Mouse (Mus musculus): ENCODE measurements at regions not wholly inside any gene's neighbourhood (a gene's known extent, or its start where the extent isn't known, plus 50 kb on each side); places are given as distances from the start of the nearest gene placed in this dataset.
A peak's percentile ranks its signal among the peaks of the same experiment; 100 is the strongest.

GRCm38 (mm10) chr8:9152313-9152925, 462.1 kb upstream of the Arglu1 start:
- ATAC-seq (replicated peaks; ENCODE audit: poor library complexity), result no peak

DNA sequence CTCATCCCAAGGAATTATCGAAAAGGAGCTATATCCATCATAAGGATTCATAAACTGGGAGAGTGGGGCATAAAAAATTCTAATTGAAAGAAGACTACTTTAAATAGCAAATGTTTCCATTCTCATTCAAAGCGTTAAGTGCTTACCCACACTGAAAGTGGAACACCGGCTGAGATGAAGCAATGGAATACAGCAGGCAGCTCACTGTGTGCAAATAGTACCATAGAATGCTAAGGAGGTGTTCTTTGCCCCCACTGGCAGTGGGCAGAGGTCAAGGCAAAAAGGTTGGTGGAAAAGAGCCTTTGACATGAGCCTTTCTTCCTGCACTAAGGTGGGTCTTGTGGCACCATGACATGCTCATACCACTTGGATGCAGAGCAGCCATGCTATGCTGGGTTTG, 454.0 kb upstream of the Arglu1 start:
- no peak for ATAC-seq (replicated peaks; ENCODE audit: poor library complexity)

DNA sequence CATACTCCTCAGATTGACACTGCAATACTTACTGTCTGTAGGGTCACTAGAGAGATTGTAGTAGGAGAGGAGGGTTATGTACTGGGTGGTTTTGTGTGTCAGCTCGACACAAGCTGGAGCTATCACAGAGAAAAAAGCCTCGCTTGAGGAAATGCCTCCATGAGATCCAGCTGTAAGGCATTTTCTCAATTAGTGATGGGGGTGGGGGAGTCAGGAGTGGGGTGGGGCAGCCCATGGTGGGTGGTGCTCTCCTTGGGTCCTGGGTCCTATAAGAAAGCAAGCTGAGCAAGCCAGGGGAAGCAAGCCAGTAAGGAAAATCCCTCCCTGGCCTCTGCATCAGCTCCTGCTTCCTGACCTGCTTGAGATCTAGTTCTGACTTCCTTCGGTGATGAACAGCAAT, 449.5 kb upstream of the Arglu1 start:
- ATAC-seq (replicated peaks; ENCODE audit: poor library complexity), result no peak

- no peak for ATAC-seq (replicated peaks; ENCODE audit: poor library complexity)
Measured at GRCm38 (mm10) chr8:9139059-9139620, 448.8 kb upstream of the Arglu1 start.

GRCm38 (mm10) chr8:9133758-9134157, 443.4 kb upstream of the Arglu1 start:
- ATAC-seq (replicated peaks; ENCODE audit: poor library complexity), result no peak

DNA sequence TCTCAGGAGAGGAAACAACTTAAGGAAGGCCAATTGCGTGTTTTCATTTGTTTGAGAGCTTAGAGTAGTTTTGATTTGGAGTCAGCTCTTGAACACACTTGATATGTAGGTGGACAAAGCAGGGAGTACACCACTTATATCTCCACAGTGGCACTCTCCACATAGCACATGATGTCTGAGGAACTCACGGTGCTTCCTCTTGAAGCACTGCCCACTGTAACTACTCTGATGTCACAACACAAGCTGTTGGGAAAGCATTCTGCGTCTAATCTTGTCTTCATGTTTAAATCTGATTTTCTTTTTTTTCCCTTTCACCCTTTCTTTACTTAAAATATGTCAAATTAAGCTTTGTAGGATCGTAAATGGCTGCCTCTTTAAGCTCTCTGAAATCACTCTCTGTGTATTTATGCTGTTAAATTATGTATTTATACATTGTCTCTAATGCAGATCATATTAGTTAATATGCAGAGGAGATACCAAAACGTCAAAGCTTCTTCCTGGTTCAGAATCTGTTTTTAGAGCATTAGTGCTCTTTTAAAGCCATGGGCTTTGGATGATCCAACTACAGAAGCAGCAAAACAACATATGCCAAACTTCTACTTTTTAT, 442.4 kb upstream of the Arglu1 start:
- no peak for ATAC-seq (replicated peaks; ENCODE audit: poor library complexity)

DNA sequence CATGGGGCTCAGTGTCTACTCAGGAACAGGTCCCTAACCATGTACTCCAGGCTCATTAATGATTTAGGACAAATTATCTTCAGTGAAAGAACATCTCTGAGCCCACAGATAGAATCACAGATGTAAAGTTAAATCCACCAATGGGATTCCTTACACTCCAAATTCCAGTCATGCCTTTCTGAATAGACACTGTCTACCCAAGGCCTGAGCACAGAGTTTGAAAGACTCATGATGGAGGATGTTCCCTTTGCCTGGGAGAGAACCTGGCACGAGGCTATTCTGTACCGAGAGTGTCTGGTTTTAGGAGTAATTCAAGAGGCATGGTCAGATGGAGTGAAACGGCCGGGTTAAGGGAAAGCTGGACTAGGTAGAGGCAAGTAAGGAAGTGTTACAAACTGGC, 440.9 kb upstream of the Arglu1 start:
- no peak for ATAC-seq (replicated peaks; ENCODE audit: poor library complexity)

DNA sequence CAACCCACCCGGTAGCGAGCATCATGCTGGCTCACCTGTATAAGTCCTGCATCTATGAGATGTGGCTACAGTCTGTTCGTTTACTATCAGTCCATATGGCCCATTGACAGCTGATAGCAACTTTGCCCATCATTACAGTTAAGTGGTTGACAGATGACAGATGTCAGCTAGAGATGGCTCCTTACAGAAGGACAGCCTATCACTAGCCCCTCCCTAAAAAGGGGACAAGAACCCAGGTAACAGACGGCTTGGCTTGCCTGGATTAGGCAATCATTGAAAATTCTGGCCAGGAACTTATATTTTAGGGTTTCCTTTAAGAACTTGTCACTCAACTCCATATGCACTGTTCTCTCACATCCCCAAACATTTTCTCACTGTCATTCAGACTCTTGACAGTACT, 434.2 kb upstream of the Arglu1 start:
- ATAC-seq (replicated peaks; ENCODE audit: poor library complexity), result no peak

DNA sequence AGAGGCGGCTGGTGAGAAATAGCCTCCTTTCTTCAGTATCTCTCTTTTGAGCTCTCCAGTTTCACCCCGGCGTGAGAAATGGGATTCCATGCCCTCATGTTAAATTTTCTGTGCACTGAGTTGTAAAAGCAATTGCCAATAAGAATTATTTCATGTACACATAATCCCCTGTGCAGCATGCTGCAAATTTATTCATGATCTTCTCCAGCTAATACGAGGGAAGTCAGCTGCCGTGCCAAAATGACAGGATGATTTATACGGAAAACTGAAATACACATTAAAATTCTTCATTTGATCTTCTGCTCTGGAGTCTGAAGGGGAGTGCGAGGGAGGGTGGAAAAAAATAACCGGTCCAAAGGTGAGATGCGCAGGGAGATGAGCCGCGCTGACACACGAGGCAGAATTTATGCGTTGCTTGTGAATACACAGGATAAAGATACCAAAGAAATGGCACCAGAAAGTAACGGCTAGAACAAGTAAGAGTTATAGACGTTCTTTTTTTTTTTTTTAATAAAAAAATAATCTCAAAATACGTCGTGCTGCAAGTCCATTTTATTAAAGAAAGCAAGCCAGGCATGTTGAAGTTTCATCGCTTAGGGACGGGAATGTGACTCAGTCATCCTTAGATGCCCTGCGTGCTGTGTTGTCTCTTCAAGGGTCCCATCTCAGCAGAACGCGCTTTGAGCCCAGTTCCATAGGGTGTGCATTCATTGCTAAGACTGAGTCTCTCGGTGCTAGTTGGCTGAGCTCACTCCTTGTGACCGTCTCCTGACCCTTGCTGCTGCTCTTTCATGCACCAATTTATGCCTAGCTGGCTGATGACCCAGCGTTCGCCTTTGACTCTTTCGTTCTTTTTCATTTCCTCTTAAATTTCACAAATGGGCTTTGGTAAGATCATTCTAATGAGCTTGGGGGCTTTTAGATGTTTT, 427.8 kb upstream of the Arglu1 start:
- no peak for ATAC-seq (replicated peaks; ENCODE audit: poor library complexity)

GRCm38 (mm10) chr8:9095980-9096379, 405.7 kb upstream of the Arglu1 start:
- 0 out of 2 replicates have a peak, but pooled peaks have one; percentile 17 for ATAC-seq (replicated peaks; ENCODE audit: poor library complexity)

DNA sequence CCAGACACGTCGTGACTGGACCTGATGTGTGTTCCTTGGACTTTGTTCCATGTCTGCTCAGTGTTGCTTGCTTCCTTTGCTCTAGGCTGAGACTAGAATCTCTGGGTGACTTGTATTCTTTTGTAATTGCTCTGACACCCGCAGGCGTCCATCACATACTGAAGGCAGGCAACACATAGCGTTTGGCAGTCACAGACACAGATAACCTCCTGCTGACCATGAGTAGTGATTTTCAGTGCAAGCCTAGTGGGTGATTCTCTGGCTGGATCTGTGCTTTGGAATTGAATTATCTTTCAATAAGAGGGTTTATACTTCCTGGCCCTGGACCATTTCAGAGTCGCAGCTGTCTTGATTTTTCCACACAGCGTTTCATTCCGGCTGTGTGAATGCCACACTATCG, 403.7 kb upstream of the Arglu1 start:
- ATAC-seq (replicated peaks; ENCODE audit: poor library complexity), result no peak

DNA sequence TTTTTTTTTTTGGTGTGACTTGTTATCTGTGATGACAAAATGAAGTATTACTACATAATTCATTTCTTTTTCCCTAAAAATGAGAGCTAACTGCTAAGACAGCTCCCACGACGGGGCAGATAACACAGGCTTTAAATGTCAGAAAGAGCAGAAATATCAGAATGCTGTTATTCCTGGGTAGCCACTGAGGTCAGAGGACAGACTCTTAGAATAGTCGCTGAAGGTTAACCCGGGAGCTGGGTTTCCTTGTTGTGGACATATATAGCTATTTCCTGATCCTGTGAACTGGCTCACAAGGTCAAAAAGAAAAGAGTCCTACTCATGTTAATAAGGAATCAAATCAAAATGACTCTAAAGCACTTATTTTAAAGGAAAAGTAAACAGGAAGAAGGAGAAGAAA, 403.0 kb upstream of the Arglu1 start:
- ATAC-seq (replicated peaks; ENCODE audit: poor library complexity), result no peak

DNA sequence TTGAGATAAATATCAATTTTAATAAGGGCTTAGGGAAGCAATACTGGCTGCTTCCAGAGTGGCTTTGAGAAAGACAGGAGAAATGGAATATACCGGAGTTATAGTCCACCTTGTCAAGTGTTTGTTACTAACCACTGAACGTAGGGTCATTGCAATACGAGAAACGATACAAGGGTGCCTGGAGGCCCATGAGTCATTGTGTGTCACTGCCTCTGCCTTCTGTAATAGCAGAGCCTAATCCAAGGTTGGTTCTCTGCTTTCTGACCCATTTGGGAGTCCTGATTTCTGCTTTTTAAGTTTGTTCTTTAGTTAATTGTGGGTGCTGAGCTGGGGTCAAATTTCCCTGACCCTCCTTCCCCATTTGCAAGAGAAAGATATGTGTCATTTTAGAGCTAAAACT, 382.4 kb upstream of the Arglu1 start:
- no peak for ATAC-seq (replicated peaks; ENCODE audit: poor library complexity)

GRCm38 (mm10) chr8:9072286-9072685, 382.0 kb upstream of the Arglu1 start:
- no peak for ATAC-seq (replicated peaks; ENCODE audit: poor library complexity)

- ATAC-seq (replicated peaks; ENCODE audit: poor library complexity), result no peak
Measured at GRCm38 (mm10) chr8:9070953-9071352, 380.6 kb upstream of the Arglu1 start.

DNA sequence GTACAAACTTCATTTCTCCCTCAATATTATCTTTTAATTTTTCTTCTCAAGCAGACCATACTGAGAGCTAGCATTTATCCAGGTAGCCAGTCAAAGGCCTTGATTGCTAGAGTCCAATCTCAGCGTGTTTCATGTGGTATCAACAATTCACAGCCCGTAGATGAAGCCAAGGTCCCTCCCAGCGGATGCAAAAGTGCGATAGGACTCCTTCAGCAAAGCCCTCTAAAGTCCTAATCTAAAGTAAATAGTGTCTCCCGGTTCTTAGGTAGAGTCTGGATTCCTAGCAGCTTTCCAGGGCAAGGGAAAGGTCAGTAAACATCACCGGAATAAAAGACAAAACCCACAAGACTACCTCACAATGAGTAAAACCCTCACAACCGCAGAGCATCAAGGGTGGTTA, 379.5 kb upstream of the Arglu1 start:
- ATAC-seq (replicated peaks; ENCODE audit: poor library complexity), result no peak

DNA sequence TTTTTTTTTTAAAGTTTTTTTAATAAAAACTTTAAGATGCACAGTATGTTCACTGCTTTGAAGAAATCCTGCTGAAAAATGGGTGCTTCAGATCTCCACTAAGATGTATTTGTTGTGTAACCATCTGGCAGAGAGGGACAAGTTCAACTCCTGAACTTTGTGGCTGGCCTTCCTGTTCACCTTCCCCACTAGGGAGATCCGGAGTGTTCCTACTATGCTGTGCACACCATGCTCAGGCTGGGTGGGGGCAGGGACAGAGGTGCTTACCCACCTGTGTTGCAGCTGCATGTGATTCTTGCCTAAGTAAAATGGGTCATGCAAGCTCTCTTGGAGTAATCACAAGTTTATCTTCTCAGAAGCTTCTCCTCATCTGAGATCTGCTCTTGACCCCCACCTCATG, 377.4 kb upstream of the Arglu1 start:
- ATAC-seq (replicated peaks; ENCODE audit: poor library complexity), result no peak

DNA sequence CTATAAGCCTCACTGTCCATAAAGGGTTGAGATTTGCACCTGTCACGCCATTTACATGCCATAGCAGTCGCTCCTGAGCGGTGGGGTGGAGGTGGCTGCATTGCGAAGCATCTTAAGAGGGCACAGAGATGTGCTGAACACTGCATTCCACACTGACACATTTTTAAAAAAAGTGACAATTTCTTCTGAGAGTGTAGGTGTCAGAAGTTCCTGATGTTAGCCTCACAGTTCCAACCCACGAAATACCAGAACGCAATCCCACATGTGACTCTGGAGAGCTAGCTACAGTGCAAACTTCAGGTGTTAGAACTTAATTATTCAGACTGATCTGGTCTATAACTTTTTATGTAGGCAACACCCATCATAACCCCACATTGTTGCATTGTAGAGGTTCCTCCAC, 369.8 kb upstream of the Arglu1 start:
- no peak for ATAC-seq (replicated peaks; ENCODE audit: poor library complexity)

DNA sequence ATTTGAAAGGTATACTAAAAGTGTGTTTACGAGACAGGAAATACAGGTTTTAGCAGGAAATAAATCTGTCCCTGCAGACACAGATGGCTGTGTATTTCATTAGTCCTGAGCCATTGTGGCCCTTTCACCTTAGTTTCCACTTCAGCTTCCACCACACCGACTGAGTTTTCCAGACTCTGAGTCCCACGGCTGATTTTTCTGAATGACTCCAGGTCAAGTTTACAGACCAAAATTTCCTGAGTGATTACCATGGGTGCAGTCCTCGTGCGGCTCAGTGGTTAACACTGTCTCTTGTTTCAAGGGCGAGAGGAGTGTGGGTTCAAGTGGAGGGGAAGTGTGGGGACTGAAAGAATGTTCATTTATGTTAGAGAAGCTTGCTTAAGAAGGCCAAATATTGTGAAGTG, 365.1 kb upstream of the Arglu1 start:
- no peak for ATAC-seq (replicated peaks; ENCODE audit: poor library complexity)

GRCm38 (mm10) chr8:9054801-9055200, 364.5 kb upstream of the Arglu1 start:
- ATAC-seq (replicated peaks; ENCODE audit: poor library complexity), result no peak

DNA sequence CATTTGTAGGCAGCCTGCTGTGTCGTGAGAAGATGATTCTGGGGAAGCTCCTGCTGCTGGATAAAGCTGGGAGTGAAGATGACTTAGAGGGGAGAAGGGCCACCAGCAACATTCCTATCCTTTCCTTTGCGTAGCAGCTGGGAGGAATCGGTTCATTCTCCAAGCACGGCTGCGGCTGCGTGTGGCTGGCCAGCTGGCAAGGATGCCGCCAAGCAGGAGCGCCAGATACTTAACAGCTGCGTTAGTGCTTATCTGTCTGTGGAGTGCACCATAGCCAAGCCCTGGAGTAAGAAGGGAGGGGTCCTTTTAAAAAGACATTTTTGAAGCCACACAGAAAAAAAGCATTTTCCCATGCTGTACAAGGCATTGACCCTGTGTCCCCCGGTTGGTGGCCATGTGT, 361.4 kb upstream of the Arglu1 start:
- ATAC-seq (replicated peaks; ENCODE audit: poor library complexity), result no peak

All from megakaryocyte progenitor cell, adult 5-6 weeks (primary cell).